Mouse (Mus musculus) lung, postnatal 0 days (tissue): ENCODE measurements around the gene Hic2. TPM values are rescaled to one million over a fixed set of nuclear protein-coding genes. Genes with fewer than 3 reads are reported as not detected.

Source experiments
- ATAC-seq: fragments of 200-750 bp; cut with Nextera tagmentation; 2 replicates; pipeline ENCODE4 v1.8.0; 2017; ENCODE audit warnings: moderate library complexity
- DNase-seq: peaks from one replicate; pipeline ENCODE4 v3.0.0-alpha.2; 2016; ENCODE audit warnings: low spot score
- H3K27ac ChIP-seq: fragments of 300-500 bp; sonication (generic); 2 replicates; pipeline ENCODE4 v1.5.1; 2014; ENCODE audit warnings: antibody characterized with exemption, mild to moderate bottlenecking, low read length, mixed read lengths
- H3K27me3 ChIP-seq: fragments of 300-500 bp; sonication (generic); replicated peaks from 2 replicates; pipeline ENCODE4 v1.6.1; 2014; ENCODE audit warnings: low read length, mixed read lengths; ENCODE audit not compliant: insufficient read depth
- H3K36me3 ChIP-seq: fragments of 300-500 bp; sonication (generic); 2 replicates; pipeline ENCODE4 v1.6.1; 2014; ENCODE audit warnings: low read length, mixed read lengths; ENCODE audit not compliant: insufficient read depth
- H3K4me1 ChIP-seq: fragments of 300-500 bp; sonication (generic); 2 replicates; pipeline ENCODE4 v1.6.1; 2014; ENCODE audit warnings: antibody characterized with exemption, low read depth, low read length, mixed read lengths; ENCODE audit not compliant: insufficient read depth
- H3K4me2 ChIP-seq: fragments of 300-500 bp; sonication (generic); replicated peaks from 2 replicates; pipeline ENCODE4 v1.6.1; 2014; ENCODE audit warnings: low read depth, mild to moderate bottlenecking, low read length, moderate library complexity, mixed read lengths
- H3K4me3 ChIP-seq: fragments of 300-500 bp; sonication (generic); 2 replicates; pipeline ENCODE4 v1.5.1; 2014; ENCODE audit warnings: low read depth, low read length
- H3K9ac ChIP-seq: fragments of 300-500 bp; sonication (generic); replicated peaks from 2 replicates; pipeline ENCODE4 v1.6.1; 2014; ENCODE audit warnings: low read depth, mild to moderate bottlenecking
- H3K9me3 ChIP-seq: fragments of 300-500 bp; sonication (generic); 2 replicates; pipeline ENCODE4 v1.6.1; 2016; ENCODE audit warnings: low read length, mixed read lengths
- CTCF ChIP-seq: IDR thresholded peaks from 2 replicates; pipeline ENCODE4 v1.5.1; 2016; ENCODE audit warnings: antibody characterized with exemption, mild to moderate bottlenecking
- EP300 ChIP-seq: IDR thresholded peaks from 2 replicates; pipeline ENCODE4 v1.6.1; 2016; ENCODE audit warnings: antibody characterized with exemption, mild to moderate bottlenecking, control low read depth
- WGBS: fragments of 180-500 bp; shearing (Covaris S2); extraction: QIAGEN DNeasy Blood & Tissue Kit; methylation state at CpG from one replicate; pipeline ENCODE4 v1.1.7; 2014; 5-methylcytosine and 5-hydroxymethylcytosine counted together
- polyA plus RNA-seq: library from polyadenylated mRNA; unstranded; fragments of >200 nt; fragmentation: Nextera tagmentation; extraction: Ambion mirVana; gene quantifications from 2 replicates; pipeline ENCODE4 v1.2.1, GENCODE M21; 2015

Gene Hic2
- polyA plus RNA-seq, 1 experiment from 2014 or later: 2.0 TPM

DNA sequence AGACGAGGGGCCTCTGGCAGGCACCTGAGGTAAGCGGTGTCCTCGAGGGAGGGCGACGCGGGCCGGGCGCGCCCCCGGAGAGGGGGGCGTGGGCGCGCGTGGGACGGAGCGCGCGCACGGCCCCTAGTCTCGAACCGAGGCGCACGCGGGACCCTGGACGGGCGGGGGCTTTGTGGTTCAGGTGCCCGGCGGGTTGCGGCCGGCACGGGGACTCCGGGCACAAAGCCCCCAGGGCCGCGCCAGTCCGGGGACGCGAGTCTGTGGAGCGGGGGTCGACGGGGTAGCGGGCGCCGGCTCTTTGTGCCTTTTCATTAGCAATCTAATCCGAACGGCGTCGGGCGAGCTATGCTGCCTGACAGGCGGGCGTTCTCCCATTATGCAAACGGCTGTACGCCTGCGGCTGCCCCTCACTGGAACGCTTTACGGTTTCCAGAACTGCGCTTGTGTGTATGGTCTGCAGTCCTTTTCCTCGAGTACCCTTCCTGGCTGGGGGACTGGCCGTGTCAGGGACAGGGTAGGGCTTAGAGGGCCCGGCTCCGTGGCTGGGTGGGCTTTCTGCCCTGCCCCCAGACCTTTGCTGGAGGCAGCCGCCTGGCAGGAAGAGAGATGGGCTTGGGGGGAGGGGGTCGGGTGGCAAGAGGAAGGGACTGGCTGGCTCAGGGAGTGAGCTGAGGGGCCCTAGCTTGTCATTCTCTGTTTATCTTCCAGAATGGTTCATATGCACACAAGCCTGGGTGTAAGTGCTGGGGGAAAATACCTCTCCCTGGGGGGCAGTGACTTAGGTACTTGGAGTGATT is 528 bp downstream of the Hic2 start:
- peak overlapping the region; percentile 96 for H3K4me3 ChIP-seq
- H3K9me3 ChIP-seq: no peaks in the 10 kb centered on the region
- no peaks in the 10 kb centered on the region for H3K36me3 ChIP-seq
- peaks cover 10% of the 10 kb centered on the region for H3K4me1 ChIP-seq
- no peaks in the 10 kb centered on the region for H3K27me3 ChIP-seq
- H3K4me2 ChIP-seq: peak overlapping the region; percentile 97
- 3% methylated on average over 52 of the region's 62 CpGs for WGBS
- H3K9ac ChIP-seq: peak overlapping the region; percentile 76
- ATAC-seq (peak; percentile 54), DNase-seq (peak; percentile 61)
- peak overlapping the region; percentile 88 for H3K27ac ChIP-seq
- TF ChIP-seq CTCF: no peak
- no peak for TF ChIP-seq EP300

DNA sequence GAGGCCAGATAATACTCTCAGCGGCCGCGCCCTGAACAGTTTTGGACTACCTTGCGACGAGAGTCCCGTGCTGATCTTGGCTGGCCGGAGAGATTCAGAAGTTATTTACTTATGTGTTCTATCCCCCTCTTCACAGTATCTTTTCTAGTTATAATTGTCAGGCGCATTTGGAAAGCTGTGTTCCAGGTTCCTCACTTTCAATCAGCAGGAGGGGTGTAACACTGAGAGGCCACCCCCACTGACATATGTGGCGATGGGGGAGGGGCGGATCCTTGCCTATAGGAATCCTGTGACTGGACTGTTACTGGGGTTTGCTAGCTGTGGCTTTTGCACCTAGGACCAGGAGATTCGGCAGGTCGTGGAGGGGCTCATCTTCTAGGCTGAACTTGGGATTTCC is 1.1 kb downstream of the Hic2 start:
- 2% methylated on average over 12 of the region's 12 CpGs for WGBS
- H3K27me3 ChIP-seq: no peaks in the 10 kb centered on the region
- DNase-seq (peak; percentile 56), ATAC-seq (no peak)
- peak overlapping the region; percentile 97 for H3K4me2 ChIP-seq
- H3K4me3 ChIP-seq: peak overlapping the region; percentile 96
- TF ChIP-seq CTCF (no peak), EP300 (0 out of 2 replicates have a peak, but pooled peaks have one; percentile 18)
- H3K9me3 ChIP-seq: no peaks in the 10 kb centered on the region
- peak overlapping the region; percentile 88 for H3K27ac ChIP-seq
- peaks cover 10% of the 10 kb centered on the region for H3K4me1 ChIP-seq
- peak overlapping the region; percentile 76 for H3K9ac ChIP-seq
- H3K36me3 ChIP-seq: no peaks in the 10 kb centered on the region

DNA sequence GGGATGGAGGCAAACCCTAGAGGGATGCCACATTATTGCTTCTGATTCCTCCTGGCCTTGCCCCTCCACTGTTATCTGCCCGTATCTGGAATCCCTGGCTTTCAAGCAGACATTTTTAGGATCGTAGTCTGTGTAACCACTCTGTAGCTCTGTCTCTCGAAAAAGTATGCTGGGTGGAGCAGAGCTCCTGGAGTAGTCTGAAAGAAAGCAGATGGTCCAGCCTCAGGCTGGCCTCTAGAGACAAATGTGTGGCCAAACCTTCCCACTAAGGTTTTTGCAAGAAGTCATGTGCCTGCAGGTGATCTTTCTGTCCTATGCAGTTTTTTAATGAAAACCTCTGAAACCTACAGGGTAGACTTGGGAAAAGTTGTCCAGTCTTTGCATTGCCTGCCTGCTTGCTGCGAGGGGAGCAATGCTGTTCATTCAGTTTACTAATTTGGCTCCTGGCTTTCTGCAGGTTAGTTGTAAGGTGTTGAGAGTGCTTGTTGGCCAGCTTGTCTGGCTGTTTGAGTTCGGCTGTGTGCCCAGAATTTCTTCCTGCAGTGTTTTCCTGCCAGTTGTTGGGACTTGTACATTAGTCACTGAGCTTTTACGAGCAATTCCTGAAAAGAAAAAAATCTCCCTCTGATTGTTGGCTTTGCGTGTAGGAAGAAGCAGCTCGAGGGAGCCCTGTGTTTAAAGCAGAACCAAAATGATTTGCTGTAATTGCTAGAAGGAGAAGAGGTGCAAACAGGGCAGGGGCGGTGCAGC is 1.7 kb downstream of the Hic2 start:
- no peaks in the 10 kb centered on the region for H3K9me3 ChIP-seq
- WGBS: 18% methylated on average over 9 of the region's 9 CpGs
- peak; percentile 78 for DNase-seq
- H3K9ac ChIP-seq: no peak overlapping the region
- no peaks in the 10 kb centered on the region for H3K27me3 ChIP-seq
- H3K27ac ChIP-seq: peak overlapping the region; percentile 22; the same call in 1 of the 2 replicates
- peaks cover 10% of the 10 kb centered on the region for H3K4me1 ChIP-seq
- H3K4me3 ChIP-seq: peak overlapping the region; percentile 96
- TF ChIP-seq CTCF (no peak), EP300 (peak; percentile 23; the same call in 1 of the 2 replicates)
- ATAC-seq: no peak
- peak overlapping the region; percentile 97 for H3K4me2 ChIP-seq
- H3K36me3 ChIP-seq: no peaks in the 10 kb centered on the region

DNA sequence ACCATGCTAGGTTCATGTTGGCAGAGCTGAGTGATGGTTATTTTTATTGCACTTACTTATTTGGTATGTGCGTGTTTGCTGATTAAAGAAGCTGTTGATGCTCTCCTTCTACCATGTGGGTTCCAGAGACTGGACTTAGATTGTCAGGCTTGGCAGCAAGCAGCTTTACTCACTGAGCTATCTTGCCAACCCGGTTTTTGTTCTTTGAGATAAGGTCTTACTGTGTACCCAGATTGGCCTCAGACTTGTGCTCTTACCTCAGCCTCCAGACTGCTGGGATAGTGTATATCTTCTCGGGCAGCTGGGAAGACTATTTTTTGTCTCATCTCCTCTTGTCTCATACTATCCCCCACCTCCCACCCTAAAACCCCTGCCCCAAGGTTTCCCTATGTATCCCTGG is 4.3 kb downstream of the Hic2 start:
- H3K27ac ChIP-seq: no peak overlapping the region
- WGBS: 60% methylated on average over 3 of the region's 3 CpGs

DNA sequence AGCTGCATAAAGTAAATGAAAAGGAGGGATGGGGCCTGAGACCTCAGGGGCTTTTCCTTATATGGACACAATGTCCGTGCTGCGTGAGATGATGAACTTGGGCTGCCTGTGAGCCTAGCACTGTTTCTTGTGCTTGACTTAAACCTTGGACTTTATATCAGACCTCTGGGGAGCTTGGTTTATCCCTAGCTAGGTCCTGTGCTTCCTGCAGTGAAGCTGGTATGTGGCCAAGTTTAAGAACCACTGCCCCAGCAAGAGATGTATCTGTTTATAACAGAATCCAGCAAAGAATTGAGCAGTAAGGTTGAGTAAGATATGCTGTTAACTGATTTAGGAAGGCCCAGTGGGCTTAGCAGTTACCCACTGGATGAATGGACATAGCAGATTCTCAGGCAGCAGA is 6.0 kb downstream of the Hic2 start:
- Histone ChIP-seq H3K9me3 (no peaks in the 10 kb centered on the region), H3K36me3 (no peaks in the 10 kb centered on the region), H3K27me3 (no peaks in the 10 kb centered on the region), H3K4me3 (no peak overlapping the region), H3K4me1 (peaks cover 13% of the 10 kb centered on the region), H3K27ac (no peak overlapping the region), H3K4me2 (no peak overlapping the region), H3K9ac (no peak overlapping the region)
- TF ChIP-seq CTCF (no peak), EP300 (no peak)
- no peak for DNase-seq
- ATAC-seq: no peak
- WGBS: 53% methylated on average over 2 of the region's 2 CpGs

More for the DNA sequence above, 4.3 kb downstream of the Hic2 start:
- H3K36me3 ChIP-seq: no peaks in the 10 kb centered on the region
- DNase-seq (no peak), ATAC-seq (no peak)
- no peak overlapping the region for H3K9ac ChIP-seq
- H3K9me3 ChIP-seq: no peaks in the 10 kb centered on the region
- H3K4me1 ChIP-seq: peaks cover 10% of the 10 kb centered on the region
- no peaks in the 10 kb centered on the region for H3K27me3 ChIP-seq
- TF ChIP-seq CTCF: no peak
- no peak for TF ChIP-seq EP300
- no peak overlapping the region for H3K4me3 ChIP-seq
- H3K4me2 ChIP-seq: no peak overlapping the region

DNA sequence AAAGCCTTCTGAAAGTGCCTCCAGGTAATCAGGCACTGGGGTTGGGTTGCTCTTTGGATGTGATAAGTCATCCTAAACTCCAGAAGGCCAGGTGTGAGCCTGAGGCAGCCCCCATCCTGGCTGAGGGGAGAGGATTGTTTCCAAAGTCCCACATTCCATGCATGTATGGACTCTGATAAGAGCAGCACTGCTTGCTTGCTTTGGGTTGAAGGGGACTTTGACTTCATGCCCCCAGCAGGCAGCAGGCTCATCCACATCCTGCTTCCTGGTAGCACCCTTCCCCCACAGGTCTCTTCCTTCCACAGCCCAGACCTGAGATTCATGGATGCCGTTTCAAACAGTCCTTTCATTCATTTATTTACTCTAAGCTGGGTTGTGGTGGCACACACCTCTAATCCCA is 10.4 kb downstream of the Hic2 start:
- WGBS: 13% methylated on average over 1 of the region's 1 CpGs
- no peak overlapping the region for H3K9ac ChIP-seq
- no peaks in the 10 kb centered on the region for H3K9me3 ChIP-seq
- H3K36me3 ChIP-seq: no peaks in the 10 kb centered on the region
- TF ChIP-seq CTCF: no peak
- TF ChIP-seq EP300: no peak
- H3K4me3 ChIP-seq: no peak overlapping the region
- DNase-seq (no peak), ATAC-seq (no peak)
- H3K27me3 ChIP-seq: no peaks in the 10 kb centered on the region
- no peak overlapping the region for H3K4me2 ChIP-seq
- no peak overlapping the region for H3K27ac ChIP-seq
- peaks cover 4% of the 10 kb centered on the region; the same call in 1 of the 2 replicates for H3K4me1 ChIP-seq
